Mouse (Mus musculus): ENCODE data around the gene Sfxn4. TPM values are rescaled to one million over a fixed set of nuclear protein-coding genes. Genes with fewer than 3 reads are reported as not detected.

Sfxn4 gene
- total RNA-seq, 1 experiment, result 1.2 TPM

DNA sequence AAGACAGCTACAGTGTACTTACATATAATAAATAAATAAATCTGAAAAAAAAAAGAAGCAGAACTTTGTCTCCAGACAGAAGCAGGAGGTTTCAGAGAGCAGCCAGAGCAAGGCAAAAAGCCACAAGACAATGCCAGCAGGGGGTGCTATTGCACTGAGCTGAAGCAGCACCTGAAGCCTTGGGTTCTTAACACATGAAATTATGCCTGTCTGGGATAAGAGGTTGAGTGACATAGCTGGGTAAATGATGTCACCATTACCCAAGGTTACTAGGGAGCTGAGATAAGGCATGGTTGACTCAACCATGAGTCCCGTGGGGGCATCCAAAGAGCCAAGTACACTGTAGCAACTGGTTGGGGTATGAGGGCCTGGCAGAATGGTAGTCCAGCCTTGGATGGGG is 23.5 kb downstream of the Sfxn4 start:
- DNase-seq (ENCODE audit: low read depth, low spot score), result peak; percentile 44
- Histone ChIP-seq H3K9me3 (ENCODE audit: control insufficient read depth, insufficient read depth, low read depth, low read length) (no peaks in the 10 kb centered on the region), H3K4me1 (ENCODE audit: control insufficient read depth in 2 of 2, insufficient read depth in 2 of 2, low read length in 2 of 2, poor library complexity in 1 of 2) (no peaks in the 10 kb centered on the region), H3K4me3 (ENCODE audit: insufficient read depth in 1 of 2, low read depth in 1 of 2, low read length in 2 of 2, poor library complexity in 1 of 2, severe bottlenecking in 1 of 2) (no peak overlapping the region), H3K27ac (ENCODE audit: insufficient read depth, low read depth, low read length, poor library complexity, severe bottlenecking) (no peak overlapping the region), H3K9ac (ENCODE audit: insufficient read depth, low read depth, low read length, poor library complexity, severe bottlenecking) (no peak overlapping the region), H3K36me3 (ENCODE audit: control insufficient read depth, insufficient read depth, low read length, poor library complexity, severe bottlenecking) (peaks cover 7% of the 10 kb centered on the region)
- TF ChIP-seq ZC3H11A (IDR thresholded peaks at IDR 0.05; ENCODE audit: borderline replicate concordance, low read depth, low read length) (peak; percentile 49; the same call in 1 of the 2 replicates), ZNF384 (IDR thresholded peaks at IDR 0.05; ENCODE audit: low read depth, low read length) (no peak)
- in situ Hi-C loops (cut with MboI; ENCODE audit: low sequenced_read_pairs in 2 of 2, unreplicated experiment in 2 of 2), result no loop called here

GRCm38 (mm10) chr19:60818677-60819076 is 42.6 kb downstream of the Sfxn4 start:
- no peak for DNase-seq (ENCODE audit: low read depth, low spot score)
- Histone ChIP-seq H3K9me3 (ENCODE audit: control insufficient read depth, insufficient read depth, low read depth, low read length) (no peaks in the 10 kb centered on the region), H3K4me1 (ENCODE audit: control insufficient read depth in 2 of 2, insufficient read depth in 2 of 2, low read length in 2 of 2, poor library complexity in 1 of 2) (no peaks in the 10 kb centered on the region), H3K27ac (ENCODE audit: insufficient read depth, low read depth, low read length, poor library complexity, severe bottlenecking) (no peak overlapping the region), H3K9ac (ENCODE audit: insufficient read depth, low read depth, low read length, poor library complexity, severe bottlenecking) (no peak overlapping the region), H3K4me3 (ENCODE audit: insufficient read depth in 1 of 2, low read depth in 1 of 2, low read length in 2 of 2, poor library complexity in 1 of 2, severe bottlenecking in 1 of 2) (no peak overlapping the region), H3K36me3 (ENCODE audit: control insufficient read depth, insufficient read depth, low read length, poor library complexity, severe bottlenecking) (peaks cover 2% of the 10 kb centered on the region; the same call in 1 of the 2 replicates)
- in situ Hi-C loops (cut with MboI; ENCODE audit: low sequenced_read_pairs in 2 of 2, unreplicated experiment in 2 of 2), result no loop called here
- TF ChIP-seq MAFK (IDR thresholded peaks at IDR 0.05; ENCODE audit: insufficient read depth, low read depth, low read length), result no peak
- no peak for TF ChIP-seq ZNF384 (IDR thresholded peaks at IDR 0.05; ENCODE audit: low read depth, low read length)
- no peak for TF ChIP-seq HCFC1 (IDR thresholded peaks at IDR 0.05; ENCODE audit: borderline replicate concordance, insufficient read depth, low read length)
- no peak for TF ChIP-seq ZC3H11A (IDR thresholded peaks at IDR 0.05; ENCODE audit: borderline replicate concordance, low read depth, low read length)
- TF ChIP-seq CHD2 (IDR thresholded peaks at IDR 0.05; ENCODE audit: low read depth, low read length), result no peak

DNA sequence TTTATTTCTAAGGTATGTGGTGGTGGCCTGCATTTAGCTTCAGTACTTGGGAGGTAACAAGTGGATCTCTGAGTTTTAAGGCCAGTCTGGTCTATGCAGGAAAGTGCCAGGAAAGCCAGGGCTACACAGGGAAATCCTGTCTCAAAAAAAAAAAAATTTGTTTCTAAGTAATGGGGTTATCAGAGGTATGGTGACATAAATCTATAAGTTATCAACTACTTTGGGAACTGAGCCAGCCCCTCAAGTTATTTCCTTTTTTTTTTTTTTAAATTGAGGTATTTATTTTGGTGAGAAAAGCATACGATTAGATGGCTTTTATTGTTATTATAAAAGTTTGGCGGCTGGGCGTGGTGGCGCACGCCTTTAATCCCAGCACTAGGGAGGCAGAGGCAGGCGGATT is 48.1 kb downstream of the Sfxn4 start:
- Histone ChIP-seq H3K4me1 (ENCODE audit: control insufficient read depth in 2 of 2, insufficient read depth in 2 of 2, low read length in 2 of 2, poor library complexity in 1 of 2) (0 out of 4 replicates have a peak, but pooled peaks cover 0 to 3% of the 10 kb centered on the region in 2 experiments), H3K4me3 (ENCODE audit: insufficient read depth in 1 of 2, low read depth in 1 of 2, low read length in 2 of 2, poor library complexity in 1 of 2, severe bottlenecking in 1 of 2) (no peak overlapping the region), H3K27ac (ENCODE audit: insufficient read depth, low read depth, low read length, poor library complexity, severe bottlenecking) (no peak overlapping the region), H3K36me3 (ENCODE audit: control insufficient read depth, insufficient read depth, low read length, poor library complexity, severe bottlenecking) (peaks cover 2% of the 10 kb centered on the region; the same call in 1 of the 2 replicates), H3K9me3 (ENCODE audit: control insufficient read depth, insufficient read depth, low read depth, low read length) (no peaks in the 10 kb centered on the region), H3K9ac (ENCODE audit: insufficient read depth, low read depth, low read length, poor library complexity, severe bottlenecking) (no peak overlapping the region)
- TF ChIP-seq HCFC1 (IDR thresholded peaks at IDR 0.05; ENCODE audit: borderline replicate concordance, insufficient read depth, low read length) (no peak), ZC3H11A (IDR thresholded peaks at IDR 0.05; ENCODE audit: borderline replicate concordance, low read depth, low read length) (no peak), ZNF384 (IDR thresholded peaks at IDR 0.05; ENCODE audit: low read depth, low read length) (no peak), MAFK (IDR thresholded peaks at IDR 0.05; ENCODE audit: insufficient read depth, low read depth, low read length) (no peak), CHD2 (IDR thresholded peaks at IDR 0.05; ENCODE audit: low read depth, low read length) (no peak)
- no peak for DNase-seq (ENCODE audit: low read depth, low spot score)
- in situ Hi-C loops (cut with MboI; ENCODE audit: low sequenced_read_pairs in 2 of 2, unreplicated experiment in 2 of 2), result no loop called here

DNA sequence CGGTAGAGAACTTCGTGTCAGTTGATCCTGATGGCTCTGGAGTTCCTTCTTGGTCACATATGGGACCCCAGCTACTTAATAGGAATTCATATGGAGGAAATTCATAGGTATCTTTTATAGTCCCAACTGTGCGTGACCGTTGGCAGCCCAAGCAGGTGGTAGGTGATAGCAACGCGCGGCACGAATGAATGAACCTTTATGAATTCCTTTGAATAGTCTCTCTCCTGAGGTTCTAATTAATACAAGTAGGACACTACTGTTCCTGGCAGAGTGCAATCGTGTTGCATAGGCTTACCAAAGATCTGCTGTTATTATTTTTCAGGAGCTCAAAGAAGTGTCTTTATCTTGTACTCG is 49.3 kb downstream of the Sfxn4 start:
- H3K9ac ChIP-seq (ENCODE audit: insufficient read depth, low read depth, low read length, poor library complexity, severe bottlenecking), result peak overlapping the region; percentile 91
- no peaks in the 10 kb centered on the region for H3K9me3 ChIP-seq (ENCODE audit: control insufficient read depth, insufficient read depth, low read depth, low read length)
- no peak for DNase-seq (ENCODE audit: low read depth, low spot score)
- peaks cover 2% of the 10 kb centered on the region; the same call in 1 of the 2 replicates for H3K36me3 ChIP-seq (ENCODE audit: control insufficient read depth, insufficient read depth, low read length, poor library complexity, severe bottlenecking)
- TF ChIP-seq HCFC1 (IDR thresholded peaks at IDR 0.05; ENCODE audit: borderline replicate concordance, insufficient read depth, low read length) (no peak; the same call in 1 of the 2 replicates), CHD2 (IDR thresholded peaks at IDR 0.05; ENCODE audit: low read depth, low read length) (no peak), ZC3H11A (IDR thresholded peaks at IDR 0.05; ENCODE audit: borderline replicate concordance, low read depth, low read length) (no peak), ZNF384 (IDR thresholded peaks at IDR 0.05; ENCODE audit: low read depth, low read length) (no peak), MAFK (IDR thresholded peaks at IDR 0.05; ENCODE audit: insufficient read depth, low read depth, low read length) (no peak)
- in situ Hi-C loops (cut with MboI; ENCODE audit: low sequenced_read_pairs in 2 of 2, unreplicated experiment in 2 of 2), result no loop called here
- H3K4me3 ChIP-seq (ENCODE audit: insufficient read depth in 1 of 2, low read depth in 1 of 2, low read length in 2 of 2, poor library complexity in 1 of 2, severe bottlenecking in 1 of 2), result peak overlapping the region; percentile 92 to 95
- H3K27ac ChIP-seq (ENCODE audit: insufficient read depth, low read depth, low read length, poor library complexity, severe bottlenecking), result no peak overlapping the region
- H3K4me1 ChIP-seq (ENCODE audit: control insufficient read depth in 2 of 2, insufficient read depth in 2 of 2, low read length in 2 of 2, poor library complexity in 1 of 2), result 0 out of 4 replicates have a peak, but pooled peaks cover 0 to 3% of the 10 kb centered on the region in 2 experiments

Data from ES-E14 (cell line).